Mouse (Mus musculus) stomach, postnatal 0 days (tissue): ENCODE results near the gene Cdc34. TPM values are rescaled to one million over a fixed set of nuclear protein-coding genes. Genes with fewer than 3 reads are reported as not detected.

ENCODE experiments used
- ATAC-seq: fragments of 200-750 bp; cut with Nextera tagmentation; 2 replicates; pipeline ENCODE4 v1.8.0; 2017; ENCODE audit not compliant: low FRiP score, low TSS enrichment
- DNase-seq: peaks from one replicate; pipeline ENCODE4 v3.0.0-alpha.2; 2016; ENCODE audit warnings: low spot score
- H3K27ac ChIP-seq: fragments of 300-500 bp; sonication (generic); replicated peaks from 2 replicates; pipeline ENCODE4 v1.5.1; 2014; ENCODE audit warnings: mild to moderate bottlenecking, control low read depth
- H3K27me3 ChIP-seq: fragments of 300-500 bp; sonication (generic); 2 replicates; pipeline ENCODE4 v1.6.1; 2014; ENCODE audit warnings: low read length; ENCODE audit not compliant: control insufficient read depth, insufficient read depth
- H3K36me3 ChIP-seq: fragments of 300-500 bp; sonication (generic); 2 replicates; pipeline ENCODE4 v1.6.1; 2014; ENCODE audit warnings: low read length, mixed read lengths; ENCODE audit not compliant: control insufficient read depth, insufficient read depth
- H3K4me1 ChIP-seq: fragments of 300-500 bp; sonication (generic); replicated peaks from 2 replicates; pipeline ENCODE4 v1.6.1; 2014; ENCODE audit warnings: antibody characterized with exemption; ENCODE audit not compliant: control insufficient read depth, insufficient read depth
- H3K4me2 ChIP-seq: fragments of 300-500 bp; sonication (generic); replicated peaks from 2 replicates; pipeline ENCODE4 v1.6.1; 2014; ENCODE audit warnings: low read depth, mild to moderate bottlenecking, control low read depth, moderate library complexity
- H3K4me3 ChIP-seq: fragments of 300-500 bp; sonication (generic); 2 replicates; pipeline ENCODE4 v1.5.1; 2014; ENCODE audit warnings: low read depth, low read length, control low read depth
- H3K9ac ChIP-seq: fragments of 300-500 bp; sonication (generic); 2 replicates; pipeline ENCODE4 v1.6.1; 2014; ENCODE audit warnings: mild to moderate bottlenecking, low read length, control low read depth, mixed read lengths
- H3K9me3 ChIP-seq: fragments of 300-500 bp; sonication (generic); 2 replicates; pipeline ENCODE4 v1.6.1; 2016; ENCODE audit warnings: low read length; ENCODE audit not compliant: control insufficient read depth
- CTCF ChIP-seq: IDR thresholded peaks from 2 replicates; pipeline ENCODE4 v1.5.1; 2016; ENCODE audit warnings: antibody characterized with exemption, low read depth, mild to moderate bottlenecking, moderate library complexity
- EP300 ChIP-seq: optimal IDR thresholded peaks from 2 replicates; pipeline ENCODE3; 2016; ENCODE audit warnings: antibody characterized with exemption
- WGBS: fragments of 180-500 bp; shearing (Covaris S2); extraction: QIAGEN DNeasy Blood & Tissue Kit; methylation state at CpG from one replicate; pipeline ENCODE4 v1.1.7; 2014; 5-methylcytosine and 5-hydroxymethylcytosine counted together
- polyA plus RNA-seq: library from polyadenylated mRNA; unstranded; fragments of >200 nt; fragmentation: Nextera tagmentation; extraction: Ambion mirVana; gene quantifications from 2 replicates; pipeline ENCODE4 v1.2.1, GENCODE M21; 2015

Gene Cdc34
- polyA plus RNA-seq, 1 experiment from 2014 or later = 85.3 TPM

GRCm38 (mm10) chr10:79660298-79660697, 21.7 kb upstream of the Cdc34 start:
- 76% methylated on average over 2 of the region's 2 CpGs for WGBS
- Histone ChIP-seq H3K27ac (no peak overlapping the region), H3K27me3 (no peaks in the 10 kb centered on the region; the same call in 1 of the 2 replicates), H3K4me3 (no peak overlapping the region), H3K9ac (no peak overlapping the region), H3K9me3 (no peaks in the 10 kb centered on the region), H3K36me3 (no peaks in the 10 kb centered on the region), H3K4me2 (no peak overlapping the region), H3K4me1 (no peaks in the 10 kb centered on the region)
- peak; percentile 58 for TF ChIP-seq CTCF
- TF ChIP-seq EP300 = no peak
- ATAC-seq (no peak), DNase-seq (peak; percentile 17)

DNA sequence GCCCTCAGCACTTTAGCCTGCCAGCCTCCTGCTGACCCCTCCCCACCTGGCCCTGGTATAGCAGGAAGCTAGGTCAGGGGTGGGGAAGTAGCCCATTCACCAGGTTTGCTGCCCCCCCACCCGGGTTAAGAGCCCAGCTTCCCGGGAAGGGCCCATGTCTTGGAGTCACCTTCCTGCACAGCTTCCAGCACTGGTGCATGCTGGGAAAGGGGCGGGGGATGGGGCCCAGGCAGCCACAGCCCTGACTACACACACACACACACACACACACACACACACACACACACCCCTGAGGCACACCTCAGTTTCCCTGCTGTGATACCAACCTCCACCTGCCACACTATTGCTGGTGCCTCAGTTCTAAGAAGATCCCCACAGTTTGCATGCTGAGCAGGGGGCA, 20.1 kb upstream of the Cdc34 start:
- Histone ChIP-seq H3K9ac (no peak overlapping the region), H3K9me3 (no peaks in the 10 kb centered on the region), H3K36me3 (no peaks in the 10 kb centered on the region), H3K27ac (no peak overlapping the region), H3K4me1 (no peaks in the 10 kb centered on the region), H3K4me3 (no peak overlapping the region), H3K4me2 (no peak overlapping the region), H3K27me3 (no peaks in the 10 kb centered on the region)
- peak; percentile 43 for DNase-seq
- TF ChIP-seq EP300 = no peak
- no peak for TF ChIP-seq CTCF
- 32% methylated on average over 3 of the region's 3 CpGs for WGBS
- peak; percentile 33; the same call in 1 of the 2 replicates for ATAC-seq

DNA sequence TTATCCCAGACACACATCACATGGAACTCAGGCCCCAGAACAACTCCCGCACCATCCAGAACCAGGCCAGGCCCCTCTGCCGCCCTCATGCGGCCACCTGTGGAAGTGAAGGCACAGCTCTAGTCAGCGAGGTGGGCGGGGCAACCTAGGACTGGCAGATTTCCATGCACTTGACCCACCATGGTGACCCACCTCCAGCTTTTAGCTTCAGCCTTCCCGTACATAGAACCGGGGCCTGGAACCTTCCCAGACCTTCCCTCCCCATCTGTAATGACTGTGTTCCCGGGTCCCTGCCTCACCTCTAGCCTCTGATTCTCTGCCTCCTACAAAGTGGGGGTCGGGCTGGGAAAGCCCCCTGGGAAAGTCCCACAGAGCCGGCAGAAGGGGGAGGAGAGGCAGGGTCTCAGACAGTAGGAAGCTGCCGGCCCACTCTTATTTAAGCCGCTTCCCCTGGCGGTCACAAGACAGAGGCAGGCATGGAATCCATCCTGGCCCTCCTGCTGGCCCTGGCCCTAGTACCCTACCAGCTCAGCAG, 17.8 kb upstream of the Cdc34 start, which contains the start of gene Madcam1:
Gene Madcam1 (plus strand): TSS at position 429 of the 535 bp plus-strand sequence.
- no peak within 1 kb of the TSS for H3K4me3 ChIP-seq
- peak; percentile 16; the same call in 1 of the 2 replicates for ATAC-seq

GRCm38 (mm10) chr10:79665051-79665450, 16.9 kb upstream of the Cdc34 start:
- H3K4me1 ChIP-seq = 0 out of 2 replicates have a peak, but pooled peaks cover 2% of the 10 kb centered on the region
- DNase-seq = no peak
- ATAC-seq = no peak
- H3K27me3 ChIP-seq = no peaks in the 10 kb centered on the region
- TF ChIP-seq EP300 (no peak), CTCF (no peak)
- WGBS = 85% methylated on average over 8 of the region's 8 CpGs
- H3K9me3 ChIP-seq = no peaks in the 10 kb centered on the region
- H3K36me3 ChIP-seq = no peaks in the 10 kb centered on the region
- no peak overlapping the region for H3K9ac ChIP-seq
- H3K4me2 ChIP-seq = no peak overlapping the region
- no peak overlapping the region for H3K27ac ChIP-seq
- H3K4me3 ChIP-seq = no peak overlapping the region

More for the DNA sequence above, 17.8 kb upstream of the Cdc34 start, which contains the start of gene Madcam1:
- no peaks in the 10 kb centered on the region for H3K36me3 ChIP-seq
- no peak within 1 kb of the TSS for H3K27ac ChIP-seq
- H3K27me3 ChIP-seq = no peaks in the 10 kb centered on the region
- H3K4me1 ChIP-seq = no peaks in the 10 kb centered on the region
- peak; percentile 84 for DNase-seq
- no peak within 1 kb of the TSS for H3K4me2 ChIP-seq
- H3K9ac ChIP-seq = no peak within 1 kb of the TSS
- WGBS = 11% methylated on average over 13 of the region's 13 CpGs
- TF ChIP-seq EP300 (no peak), CTCF (peak; percentile 93)
- H3K9me3 ChIP-seq = no peaks in the 10 kb centered on the region

GRCm38 (mm10) chr10:79666493-79666892, 15.5 kb upstream of the Cdc34 start:
- H3K4me2 ChIP-seq = no peak overlapping the region
- WGBS = 64% methylated on average over 9 of the region's 9 CpGs
- no peaks in the 10 kb centered on the region for H3K27me3 ChIP-seq
- no peak for TF ChIP-seq EP300
- no peak for TF ChIP-seq CTCF
- no peak overlapping the region for H3K9ac ChIP-seq
- no peaks in the 10 kb centered on the region for H3K9me3 ChIP-seq
- ATAC-seq (no peak), DNase-seq (no peak)
- no peaks in the 10 kb centered on the region for H3K36me3 ChIP-seq
- H3K4me3 ChIP-seq = no peak overlapping the region
- H3K27ac ChIP-seq = no peak overlapping the region
- H3K4me1 ChIP-seq = 0 out of 2 replicates have a peak, but pooled peaks cover 3% of the 10 kb centered on the region

- Histone ChIP-seq H3K9me3 (no peaks in the 10 kb centered on the region), H3K4me3 (no peak overlapping the region), H3K27ac (no peak overlapping the region), H3K27me3 (no peaks in the 10 kb centered on the region), H3K4me2 (no peak overlapping the region), H3K9ac (no peak overlapping the region), H3K36me3 (no peaks in the 10 kb centered on the region), H3K4me1 (0 out of 2 replicates have a peak, but pooled peaks cover 3% of the 10 kb centered on the region)
- ATAC-seq (no peak), DNase-seq (no peak)
- TF ChIP-seq CTCF = no peak
- TF ChIP-seq EP300 = no peak
- 76% methylated on average over 5 of the region's 5 CpGs for whole genome bisulfite sequencing
Observed at GRCm38 (mm10) chr10:79668076-79668475, 13.9 kb upstream of the Cdc34 start.
